Mouse (Mus musculus): Measurements from ENCODE around the gene Insyn1.

GRCm38 (mm10) chr9:58541895-58542338 is 53.5 kb downstream of the Insyn1 start:
- TF ChIP-seq CTCF (IDR thresholded peaks at IDR 0.05; ENCODE audit: control insufficient read depth, insufficient read depth, low read length) (no peak), POLR2A (IDR thresholded peaks at IDR 0.05; ENCODE audit: borderline replicate concordance, control insufficient read depth, low read depth, low read length) (no peak)
